Mouse (Mus musculus): ENCODE measurements around the gene Ap5z1.
A peak's percentile ranks its signal among the peaks of the same experiment; 100 is the strongest.

Ap5z1 gene

DNA sequence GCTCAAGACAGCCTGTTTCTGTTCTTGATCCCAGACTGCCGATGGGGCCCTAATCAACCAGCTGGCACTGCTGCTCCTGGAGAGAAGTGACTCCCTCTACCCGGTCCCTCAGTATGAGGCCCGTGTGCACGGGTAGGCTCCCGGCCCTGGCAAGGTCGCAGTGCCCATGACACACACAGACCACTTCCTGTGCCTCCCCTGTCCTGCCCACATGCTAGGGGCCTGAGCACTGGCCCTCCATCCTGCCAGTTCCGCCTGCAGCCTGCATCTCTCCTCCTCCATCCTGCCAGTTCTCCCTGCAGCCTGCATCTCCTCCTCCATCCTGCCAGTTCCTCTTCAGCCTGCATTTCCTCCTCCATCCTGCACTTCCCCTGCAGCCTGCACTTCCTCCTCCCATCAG is 11.9 kb downstream of the Ap5z1 start:
- DNase-seq = no peak

DNA sequence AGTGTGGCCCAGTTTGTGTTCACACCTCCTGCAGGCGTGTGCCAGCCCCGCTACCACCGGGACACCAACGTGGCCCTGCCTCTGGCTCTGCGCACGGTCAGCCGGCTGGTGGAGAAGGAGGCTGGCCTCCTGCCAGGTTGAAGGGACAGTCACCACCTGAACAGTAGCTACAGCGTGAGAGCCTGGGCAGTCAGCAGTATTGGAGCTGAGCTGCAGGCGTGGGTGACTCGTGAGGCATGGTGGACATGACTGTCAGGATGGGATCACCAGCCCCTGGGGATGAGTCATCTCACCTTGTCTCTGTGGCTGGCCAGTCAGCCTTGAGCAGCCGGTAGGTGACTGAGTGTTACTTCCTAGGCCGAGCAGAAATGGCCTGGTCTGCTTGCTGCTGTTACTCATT is 13.6 kb downstream of the Ap5z1 start:
- DNase-seq = no peak

DNA sequence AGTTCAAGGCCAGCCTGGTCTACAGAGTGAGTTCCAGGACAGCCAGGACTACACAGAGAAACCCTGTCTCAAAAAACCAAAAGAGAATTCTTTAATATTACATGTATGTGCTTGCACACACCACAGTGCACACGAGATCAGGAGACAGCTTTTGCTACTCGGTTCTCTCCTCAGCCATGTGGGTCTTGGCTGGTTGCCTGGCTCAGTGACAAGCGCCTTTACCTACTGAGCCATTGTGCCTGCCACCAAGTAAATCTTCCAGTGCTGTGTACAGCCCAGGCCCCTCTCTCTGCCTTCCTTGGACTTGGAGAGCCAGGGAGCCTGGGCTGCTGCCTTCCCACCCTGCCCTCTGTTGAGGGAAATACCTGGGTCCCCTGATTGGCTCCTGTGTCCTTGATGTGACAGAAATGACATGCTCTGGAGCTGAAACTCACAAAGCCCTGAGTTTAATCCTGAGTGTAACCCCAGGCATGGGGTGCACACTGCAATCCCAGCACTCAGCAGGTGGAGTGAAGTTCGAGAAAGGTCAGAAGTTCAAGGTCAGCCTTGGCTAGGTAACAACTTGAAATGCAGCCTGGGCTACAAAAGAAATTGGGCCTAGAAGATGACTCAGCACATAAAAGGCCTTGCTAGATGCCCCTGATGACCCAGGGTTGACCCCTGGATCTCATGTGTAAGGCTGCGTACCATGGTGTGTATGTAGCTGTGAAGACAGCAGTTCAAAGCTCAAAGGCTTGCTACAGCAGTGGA is 14.3 kb downstream of the Ap5z1 start:
- DNase-seq = no peak

DNA sequence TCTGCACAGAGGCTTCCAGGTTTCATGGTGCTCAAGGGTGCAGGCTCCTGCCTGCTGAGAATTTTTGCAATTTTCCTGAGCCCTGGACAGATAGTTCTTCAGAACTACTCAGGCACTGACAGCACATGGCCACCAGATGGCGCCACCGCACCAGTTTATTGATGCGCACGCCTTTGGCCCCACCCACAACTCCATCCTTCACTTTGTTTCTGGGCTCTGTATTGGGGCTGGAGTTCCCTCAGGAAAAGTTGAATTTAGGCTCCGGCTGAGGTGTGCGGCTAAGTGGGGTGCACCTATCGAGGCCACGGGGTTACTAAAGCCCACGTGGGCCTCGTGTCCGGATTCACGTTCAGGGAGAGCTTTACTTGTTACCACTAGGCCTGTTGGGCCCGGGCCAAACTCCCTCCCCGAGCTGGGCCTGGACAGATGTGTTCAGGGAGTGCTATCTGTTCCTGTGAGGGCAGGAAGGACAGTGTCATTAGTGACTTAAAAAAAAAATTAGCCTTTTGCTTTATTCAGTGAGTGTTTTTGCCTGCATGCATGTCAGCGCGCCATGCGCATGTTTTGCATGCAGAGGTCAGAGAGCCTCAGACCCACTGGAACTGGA is 15.2 kb downstream of the Ap5z1 start:
- DNase-seq = peak; percentile 45 to 79

DNA sequence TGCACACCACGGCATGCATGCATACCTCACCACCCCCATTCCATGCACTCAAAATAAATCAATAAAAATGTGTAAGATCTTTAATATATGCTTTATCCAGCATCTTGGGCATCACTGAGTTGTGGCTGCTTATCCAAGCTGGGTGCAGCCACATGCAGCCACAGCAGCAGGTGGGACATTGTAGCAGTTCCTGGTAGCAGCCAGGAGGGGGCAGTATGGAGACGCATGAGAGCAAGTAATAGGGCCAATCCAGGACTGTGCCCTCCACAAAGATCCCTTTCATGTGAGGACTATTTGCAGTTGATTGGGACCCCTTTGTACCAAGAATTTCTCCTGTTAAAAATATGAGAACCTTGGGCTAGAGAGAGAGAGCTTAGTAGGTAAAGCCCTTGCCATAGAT is 18.8 kb downstream of the Ap5z1 start:
- DNase-seq = no peak

DNA sequence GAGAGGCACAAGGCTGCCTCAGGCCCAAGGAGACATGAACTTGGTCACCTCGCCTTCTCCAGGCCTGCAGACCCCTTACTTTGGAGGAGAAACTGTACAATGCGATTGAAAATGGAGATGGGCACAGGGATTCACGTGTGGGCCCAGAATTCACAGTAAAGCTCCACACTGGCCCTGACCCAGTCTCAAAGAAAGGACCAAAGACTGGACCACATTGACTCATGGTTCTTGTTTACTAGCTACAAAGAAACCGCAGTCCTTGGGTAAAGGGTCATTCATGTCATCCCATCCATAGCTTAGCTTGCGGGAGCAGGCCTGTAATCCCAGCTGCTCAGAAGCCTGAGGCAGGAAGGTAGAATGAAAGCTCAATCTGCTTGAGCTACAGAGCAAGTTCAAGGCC is 19.8 kb downstream of the Ap5z1 start:
- DNase-seq = no peak

DNA sequence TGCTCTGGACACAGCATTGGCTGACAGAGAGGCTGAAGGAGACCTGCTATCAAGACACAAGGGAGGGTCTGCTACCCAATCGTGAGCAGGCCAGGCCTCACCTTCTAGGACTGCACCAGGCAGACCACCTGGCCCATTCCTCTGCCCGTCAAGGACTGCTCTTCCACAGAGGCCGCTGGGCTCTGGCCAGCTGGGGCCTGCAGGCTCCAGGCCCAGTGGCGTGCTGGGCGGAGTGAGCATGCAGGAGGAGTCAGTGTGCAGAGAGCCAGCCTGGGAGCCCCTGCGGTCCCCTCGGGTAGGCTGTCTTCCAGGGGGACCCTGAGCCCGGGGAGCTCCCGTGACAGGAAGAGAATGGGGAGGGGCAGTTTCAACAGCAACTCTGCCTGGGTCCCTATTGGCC is 22.9 kb downstream of the Ap5z1 start:
- DNase-seq = no peak

DNA sequence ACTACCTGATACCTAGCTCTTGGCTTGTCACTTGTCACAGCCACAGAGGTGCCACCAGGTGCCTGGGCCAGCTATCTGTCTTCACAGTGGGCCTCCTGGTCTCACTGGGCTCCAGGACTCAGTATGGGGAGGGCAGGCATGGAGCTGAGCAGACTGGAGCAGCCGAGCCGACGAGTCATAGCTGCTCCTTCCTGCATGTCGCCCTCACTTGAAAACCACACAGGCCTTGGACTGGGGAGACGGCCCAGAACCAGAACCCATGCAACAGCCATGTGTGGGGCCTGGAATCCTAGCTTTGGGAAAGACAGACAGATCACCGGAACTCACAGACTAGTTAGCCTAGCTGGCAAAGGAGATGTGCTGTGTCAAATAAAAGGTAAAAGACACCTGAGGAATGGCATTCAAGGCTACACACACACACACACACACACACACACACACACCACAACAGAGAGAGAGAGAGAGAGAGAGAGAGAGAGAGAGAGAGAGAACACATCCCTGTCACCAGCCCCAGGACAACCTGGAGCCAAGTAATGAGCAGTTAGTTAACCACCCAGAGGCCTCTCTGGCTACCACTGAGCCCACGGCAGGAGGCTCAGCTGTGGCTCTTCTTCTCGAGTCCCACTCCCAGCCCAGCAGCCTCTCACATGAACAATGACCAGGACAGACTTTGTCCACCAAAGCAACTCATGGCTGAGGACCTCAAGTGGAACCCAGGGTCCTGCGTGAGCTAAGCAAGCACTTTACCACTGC is 26.4 kb downstream of the Ap5z1 start:
- DNase-seq = no peak

DNA sequence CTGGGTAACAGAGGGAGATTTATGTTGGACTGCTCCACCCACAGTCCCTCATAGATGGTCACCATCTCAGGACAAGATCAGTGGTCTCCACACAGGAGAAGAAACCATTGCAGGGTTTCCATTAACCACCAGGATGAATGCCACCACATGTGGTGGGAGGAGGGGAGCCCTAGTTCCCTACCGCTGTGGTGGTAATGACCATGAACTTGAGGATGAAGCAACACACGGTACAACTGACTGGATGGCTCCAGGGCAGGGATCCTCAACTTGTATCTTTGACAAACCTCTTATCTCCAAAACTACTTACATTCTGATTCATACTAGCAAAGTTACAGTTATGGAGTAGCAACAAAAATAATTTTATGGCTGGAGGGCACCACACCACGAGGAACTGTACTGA is 29.6 kb downstream of the Ap5z1 start:
- no peak for DNase-seq

DNA sequence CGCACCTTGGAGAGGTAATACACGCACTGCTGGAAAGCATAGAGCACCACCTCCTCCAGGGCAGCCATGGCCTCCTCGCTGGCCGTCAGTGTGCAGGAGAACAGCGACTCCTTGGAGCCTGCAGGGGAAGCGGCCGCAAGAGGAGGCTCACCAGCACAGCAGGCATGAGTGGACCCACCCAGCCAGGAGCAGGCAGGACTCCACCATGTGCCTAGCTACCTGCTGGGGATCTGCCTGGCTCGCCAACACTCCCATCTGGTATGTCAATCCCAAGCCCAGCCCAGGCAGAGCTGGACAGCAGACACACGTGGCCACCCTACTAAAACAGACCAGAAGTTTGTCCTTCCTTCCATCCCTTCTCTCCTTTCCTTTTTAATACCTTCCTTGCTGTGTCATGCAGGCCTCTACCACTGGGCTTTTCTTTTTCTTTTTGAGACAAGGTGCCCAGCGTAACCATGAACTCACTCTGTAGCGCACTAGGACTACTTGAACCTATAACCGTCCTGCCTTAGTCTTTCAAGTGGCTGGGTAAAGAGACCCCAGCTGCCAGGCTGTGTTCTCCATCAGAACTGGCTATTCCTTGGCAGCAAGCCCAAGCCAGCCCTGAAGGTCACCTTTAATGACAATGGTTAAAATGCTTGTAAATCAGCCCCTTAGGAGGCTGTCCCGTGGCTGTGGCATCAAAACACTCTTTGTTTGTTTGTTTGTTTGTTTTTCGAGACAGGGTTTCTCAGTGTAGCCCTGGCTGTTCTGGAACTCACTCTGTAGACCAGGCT is 31.8 kb downstream of the Ap5z1 start:
- DNase-seq = no peak

DNA sequence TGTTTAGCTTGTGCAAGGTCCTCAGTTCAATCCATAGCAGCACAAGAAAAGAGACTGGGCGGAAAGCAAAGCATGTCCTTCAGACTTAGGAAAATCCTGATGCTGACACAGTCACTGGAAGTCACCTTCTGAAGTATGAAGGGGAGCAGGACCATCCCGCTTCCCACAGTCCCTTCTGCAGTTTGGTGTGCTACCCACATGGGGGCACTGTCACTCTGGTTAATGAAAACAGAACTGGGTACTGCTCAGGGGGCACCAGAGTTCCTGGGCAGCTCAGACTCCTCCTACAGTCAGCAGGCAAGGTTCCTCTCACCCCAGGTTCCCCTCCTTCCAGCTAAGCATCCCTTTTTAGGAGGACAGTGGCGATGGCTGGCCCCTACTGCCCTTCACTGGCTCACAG is 35.2 kb downstream of the Ap5z1 start:
- DNase-seq = peak in 1 of 2 experiments; percentile 9

DNA sequence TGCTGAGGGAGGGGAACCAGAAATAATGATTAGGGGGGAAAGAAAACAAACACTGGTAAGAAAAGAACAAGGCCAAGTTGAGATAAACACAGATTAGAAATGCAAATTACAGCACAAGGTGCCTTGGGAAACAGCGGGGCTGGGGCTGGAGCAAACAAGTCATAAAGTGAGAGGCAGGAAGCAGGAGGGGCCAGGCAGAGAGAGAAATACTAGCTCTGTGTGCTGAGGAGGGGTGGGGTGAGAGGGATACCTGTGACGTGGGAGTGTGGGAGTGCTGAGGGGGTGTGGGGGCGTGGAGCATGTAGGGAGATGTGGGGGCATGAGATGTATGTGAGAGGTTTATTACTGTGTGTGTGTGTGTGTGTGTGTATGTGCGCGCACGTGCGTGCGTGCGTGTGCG is 37.2 kb downstream of the Ap5z1 start:
- no peak for DNase-seq

DNA sequence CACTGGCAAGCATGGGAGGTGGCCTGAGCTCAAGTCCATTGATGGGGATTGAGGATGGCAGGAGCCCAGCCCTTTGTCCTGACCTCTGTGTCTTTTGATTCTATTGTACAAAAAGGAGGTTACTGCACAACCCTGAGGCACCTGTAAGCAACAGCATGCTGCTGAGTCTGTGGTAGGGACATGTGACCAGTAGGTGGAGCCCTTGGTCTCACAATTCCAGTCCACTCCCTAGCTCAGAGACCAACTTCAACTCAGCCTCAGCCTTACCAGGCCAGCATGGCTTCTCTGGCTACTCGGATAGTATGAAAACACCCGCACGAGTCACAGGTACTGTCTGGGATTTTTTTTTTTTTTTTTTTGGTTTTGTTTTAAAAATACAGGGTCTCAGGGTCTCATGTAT is 38.7 kb downstream of the Ap5z1 start:
- peak; percentile 77 to 86 for DNase-seq

DNA sequence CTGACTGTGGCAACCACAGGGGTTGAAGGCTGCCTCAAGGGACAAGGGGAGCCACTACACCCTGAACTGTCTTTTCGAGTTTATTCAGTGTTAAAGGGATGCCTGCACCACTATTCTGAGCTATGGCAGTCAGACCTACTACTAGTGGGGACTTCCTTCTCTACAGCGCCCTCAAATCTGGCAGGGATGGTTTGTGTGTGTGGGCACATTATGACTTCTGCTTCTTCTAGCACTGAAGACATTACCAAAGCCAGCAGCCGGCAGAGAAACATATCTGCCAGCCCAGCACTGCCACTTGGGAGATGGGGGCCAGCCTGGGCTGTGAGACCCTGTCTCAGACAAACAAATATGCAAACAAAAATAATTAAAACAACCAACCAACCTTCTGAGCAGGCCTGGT is 40.4 kb downstream of the Ap5z1 start:
- DNase-seq = no peak

DNA sequence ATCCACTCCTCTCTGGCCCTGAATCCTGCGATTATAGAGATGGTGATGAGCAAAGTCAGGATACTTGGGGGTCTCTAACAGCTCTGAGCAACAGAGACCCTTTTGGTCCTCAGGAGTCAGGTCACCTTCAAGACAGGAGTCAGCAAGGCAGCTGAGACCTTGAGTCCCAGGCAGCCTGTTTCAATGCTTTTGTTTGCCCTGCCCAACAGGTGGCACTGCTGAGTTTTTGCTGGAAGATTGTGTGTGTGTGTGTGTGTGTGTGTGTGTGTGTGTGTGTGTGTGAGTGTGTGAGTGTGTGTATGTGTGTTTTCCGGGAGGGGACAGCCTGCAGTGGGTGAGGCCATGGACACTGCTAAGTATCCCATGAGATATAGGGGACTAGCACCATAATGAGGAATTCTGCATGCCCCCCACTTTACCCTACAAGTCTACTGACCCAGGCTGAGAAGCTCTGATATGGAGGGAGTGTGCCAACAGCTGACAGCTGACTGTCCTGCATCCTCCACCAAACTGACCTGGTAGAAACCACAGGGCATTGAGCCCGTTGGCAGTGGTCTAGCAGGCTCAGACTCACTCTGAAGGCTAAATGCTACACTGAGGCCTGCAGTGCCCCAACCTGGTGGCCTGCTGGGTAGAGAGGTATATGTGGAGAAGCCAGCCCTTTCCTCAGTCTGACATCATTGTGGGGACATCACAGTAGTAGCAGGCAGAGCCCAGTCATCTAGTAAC is 42.1 kb downstream of the Ap5z1 start:
- DNase-seq = no peak

DNA sequence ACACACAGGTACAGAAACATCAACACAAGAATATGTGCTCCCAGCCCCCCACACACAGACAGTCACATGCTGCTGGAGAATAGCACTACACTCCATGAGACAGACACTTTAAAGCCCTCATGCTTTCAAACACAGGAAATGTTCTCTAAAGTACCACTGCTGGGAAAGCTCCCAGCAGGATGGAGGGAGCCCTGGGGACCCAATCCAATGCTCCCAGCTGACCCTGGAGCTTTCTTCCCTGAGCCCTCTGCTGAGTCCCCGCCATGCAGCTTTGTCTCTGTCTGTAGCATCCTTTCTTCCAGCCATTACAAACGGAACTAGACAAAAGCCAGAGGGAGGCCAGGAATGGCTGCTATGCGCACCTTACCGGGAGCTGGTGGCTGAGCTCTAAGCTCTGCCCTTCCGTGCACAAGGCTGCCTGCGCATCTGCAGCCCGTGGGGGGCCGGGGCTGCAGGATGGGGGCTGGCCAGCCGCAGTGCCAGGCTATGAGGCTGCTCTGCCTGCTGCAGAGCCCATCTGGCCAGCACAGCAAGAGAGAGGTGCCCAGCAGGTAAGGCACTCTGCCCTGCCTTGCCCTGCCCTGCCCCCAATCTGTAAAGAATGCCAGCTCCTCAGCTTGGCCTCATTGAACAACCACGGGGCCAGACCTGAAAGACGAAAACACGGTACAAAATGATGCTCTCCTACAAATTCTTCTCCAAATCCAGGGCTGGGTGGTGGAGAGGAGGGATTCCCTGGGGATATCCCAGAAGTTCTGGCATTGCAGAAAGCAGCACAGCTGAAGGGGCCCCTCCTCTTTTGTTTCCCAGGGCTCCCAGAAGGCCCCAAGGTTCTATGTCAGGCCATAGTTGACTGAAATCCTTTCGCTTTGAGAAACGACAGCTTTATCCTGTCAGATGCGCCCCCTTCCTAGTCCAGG is 45.7 kb downstream of the Ap5z1 start:
- DNase-seq = no peak

DNA sequence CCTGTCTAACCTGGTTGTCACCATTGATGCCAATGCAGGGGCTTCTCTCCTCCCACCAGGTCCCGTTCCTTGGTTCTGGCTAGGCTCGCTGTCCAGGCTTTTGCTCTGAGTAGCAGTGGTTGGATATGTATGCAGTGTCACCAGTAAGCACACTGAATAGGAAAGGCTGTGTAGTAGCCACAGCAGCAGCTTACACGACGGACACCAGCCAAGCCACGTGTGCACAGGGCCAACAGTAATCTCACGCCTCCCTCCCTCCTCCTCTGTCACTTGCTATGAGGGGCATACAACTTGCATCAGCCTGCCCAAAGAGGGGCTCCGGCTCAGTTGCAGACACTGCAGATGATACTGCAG is 46.3 kb downstream of the Ap5z1 start:
- DNase-seq = no peak

DNA sequence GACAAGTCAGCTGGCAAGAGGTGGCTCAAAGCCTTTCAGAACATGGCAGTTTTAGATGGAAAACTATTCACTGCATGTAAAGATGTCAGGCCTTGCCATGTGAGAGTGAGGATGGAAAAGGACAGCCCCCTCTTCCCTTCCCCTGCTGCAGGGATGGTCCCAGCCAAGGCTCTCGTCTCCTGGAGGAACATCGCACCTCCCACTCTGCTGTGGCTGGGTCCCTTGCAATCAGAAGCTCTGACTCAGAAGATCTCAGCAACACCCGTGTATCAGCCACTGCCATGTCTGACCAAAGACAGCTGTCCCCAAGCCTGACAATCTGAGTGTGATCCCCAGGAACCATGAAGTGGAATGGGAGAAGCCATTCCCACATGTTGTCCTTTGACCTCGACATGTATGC is 48.4 kb downstream of the Ap5z1 start:
- DNase-seq = no peak

DNA sequence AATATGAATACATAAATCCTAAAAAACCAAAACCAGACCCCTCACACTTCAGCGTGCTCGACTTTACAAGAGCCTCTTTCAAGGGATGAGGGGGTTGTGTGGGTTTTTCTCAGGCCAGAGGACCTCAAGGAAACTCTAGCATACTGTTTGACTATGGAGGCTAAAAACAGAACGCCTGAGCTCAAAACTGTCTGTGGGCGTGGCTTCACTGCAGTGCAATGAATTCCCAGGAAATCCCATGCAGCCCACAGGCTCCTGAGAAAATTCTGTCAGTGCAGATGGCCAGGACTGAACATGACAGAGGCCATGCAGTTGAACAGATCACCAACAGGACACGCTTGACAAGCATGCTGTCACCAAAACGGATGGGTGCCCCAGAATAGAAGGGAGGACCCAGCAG is 55.2 kb downstream of the Ap5z1 start:
- DNase-seq = no peak

DNA sequence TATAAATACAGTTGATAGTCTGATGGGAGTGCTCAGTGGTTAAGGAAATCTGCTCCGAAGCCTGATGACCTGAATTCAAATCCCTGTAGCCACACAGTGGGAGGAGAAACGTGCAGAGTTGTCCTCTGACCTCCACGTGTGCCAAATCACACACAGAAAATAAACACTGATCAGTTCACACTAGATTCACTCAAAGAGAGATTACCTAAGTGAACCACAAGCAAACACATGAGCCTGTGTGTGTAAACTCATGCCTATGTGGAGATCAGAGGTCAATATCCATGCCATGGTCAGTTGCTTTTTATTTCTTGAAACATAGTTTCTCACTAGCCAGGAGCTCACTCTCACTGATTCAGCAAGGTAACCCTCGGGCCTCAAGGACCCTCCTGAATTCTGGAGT is 56.6 kb downstream of the Ap5z1 start:
- no peak for DNase-seq

DNA sequence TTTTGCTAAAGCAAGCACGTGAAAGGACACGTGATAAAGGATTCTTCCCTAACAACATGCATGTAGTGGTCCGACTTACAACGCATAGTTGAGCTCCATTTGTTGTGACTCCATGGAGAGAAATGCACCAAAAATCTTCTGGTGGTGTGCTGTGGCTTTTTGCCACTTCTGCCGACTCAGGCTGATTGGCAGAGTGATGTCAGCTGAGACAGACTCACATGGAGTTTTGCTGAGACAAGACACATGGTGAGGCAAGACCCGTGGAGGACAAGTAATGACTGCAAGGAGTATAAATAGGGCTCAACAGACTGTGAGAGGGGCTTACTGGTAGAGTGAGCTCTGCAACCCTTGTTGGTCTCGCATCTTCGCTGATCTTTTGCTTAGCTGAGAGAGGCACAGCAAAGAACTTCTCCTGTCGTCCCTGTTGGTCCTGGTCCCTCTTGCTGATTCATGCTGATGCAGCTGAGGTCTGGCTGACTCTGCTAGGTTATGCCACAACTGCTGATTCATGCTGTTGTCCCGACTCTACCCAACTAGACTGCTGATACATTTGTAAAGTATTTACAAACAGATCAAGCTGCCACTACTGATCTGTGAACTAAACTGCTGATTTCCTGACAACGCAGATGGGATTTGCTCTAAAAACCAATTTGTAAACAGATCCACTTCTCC is 57.6 kb downstream of the Ap5z1 start:
- no peak for DNase-seq

Data from kidney, adult 8-10 months (tissue).